Mouse (Mus musculus): ENCODE results near the gene Ly9.

Ly9 gene

GRCm38 (mm10) chr1:171568436-171568835 lies 38.8 kb downstream of the Ly9 start:
- DNase-seq: no peak

GRCm38 (mm10) chr1:171566777-171567176 lies 40.4 kb downstream of the Ly9 start:
- DNase-seq: peak; percentile 16

DNA sequence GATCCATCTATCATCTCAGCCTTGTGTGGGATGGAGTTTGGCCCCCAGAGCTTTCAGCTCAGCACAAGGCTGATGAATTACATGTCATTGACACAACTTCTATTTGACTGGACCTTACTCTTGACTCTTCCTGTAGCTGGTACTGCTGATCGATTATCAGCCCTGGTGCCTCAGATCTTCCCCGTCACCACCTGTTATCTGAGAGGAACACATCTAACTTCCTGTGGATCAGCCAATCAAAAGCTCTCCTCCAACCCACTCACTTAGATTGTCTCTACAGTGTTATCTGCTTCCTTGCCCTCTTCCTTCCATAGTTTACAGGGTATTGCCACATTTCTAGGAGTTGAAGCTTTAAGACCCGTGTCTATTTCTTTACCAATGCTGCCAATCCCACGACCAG lies 41.3 kb downstream of the Ly9 start:
- DNase-seq: no peak

DNA sequence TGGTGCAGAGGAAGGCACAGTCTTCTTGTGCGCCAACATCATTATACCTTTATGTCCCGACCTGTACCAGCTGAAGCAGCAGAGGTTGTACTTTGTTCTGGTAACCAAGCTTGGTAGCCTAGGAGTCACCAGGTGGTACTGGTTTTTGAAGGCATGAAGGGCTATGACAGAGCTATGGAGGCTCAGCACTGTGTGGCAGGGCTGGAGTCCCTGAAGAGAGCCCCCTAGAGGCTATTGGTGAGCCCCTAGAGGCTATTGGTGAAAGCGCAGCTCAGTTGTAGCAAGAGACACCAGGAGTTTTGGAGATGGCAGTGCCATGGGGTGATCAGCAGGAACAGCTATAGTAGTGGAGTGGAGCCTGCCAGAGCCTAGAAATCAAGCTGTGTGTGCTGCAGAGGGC lies 43.0 kb downstream of the Ly9 start:
- DNase-seq: no peak

DNA sequence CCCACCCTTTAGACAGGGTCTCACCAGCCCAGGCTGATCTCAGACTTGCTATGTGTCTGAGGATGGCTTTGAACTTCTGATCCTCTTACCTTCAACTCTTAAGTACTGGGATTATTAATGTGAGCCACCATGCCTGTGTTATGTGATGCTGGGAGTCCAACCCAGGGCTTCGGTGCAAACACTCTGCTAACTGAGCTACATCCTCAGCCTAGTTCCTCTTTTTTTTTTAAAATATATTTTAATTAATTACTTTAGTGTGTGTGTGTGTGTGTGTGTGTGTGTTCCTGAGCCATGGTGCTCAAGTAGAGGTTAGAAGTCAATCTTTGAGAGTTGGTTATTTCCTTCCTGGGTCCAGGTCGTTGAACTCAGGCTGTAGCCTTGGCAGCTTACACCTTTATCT lies 44.2 kb downstream of the Ly9 start:
- no peak for DNase-seq

DNA sequence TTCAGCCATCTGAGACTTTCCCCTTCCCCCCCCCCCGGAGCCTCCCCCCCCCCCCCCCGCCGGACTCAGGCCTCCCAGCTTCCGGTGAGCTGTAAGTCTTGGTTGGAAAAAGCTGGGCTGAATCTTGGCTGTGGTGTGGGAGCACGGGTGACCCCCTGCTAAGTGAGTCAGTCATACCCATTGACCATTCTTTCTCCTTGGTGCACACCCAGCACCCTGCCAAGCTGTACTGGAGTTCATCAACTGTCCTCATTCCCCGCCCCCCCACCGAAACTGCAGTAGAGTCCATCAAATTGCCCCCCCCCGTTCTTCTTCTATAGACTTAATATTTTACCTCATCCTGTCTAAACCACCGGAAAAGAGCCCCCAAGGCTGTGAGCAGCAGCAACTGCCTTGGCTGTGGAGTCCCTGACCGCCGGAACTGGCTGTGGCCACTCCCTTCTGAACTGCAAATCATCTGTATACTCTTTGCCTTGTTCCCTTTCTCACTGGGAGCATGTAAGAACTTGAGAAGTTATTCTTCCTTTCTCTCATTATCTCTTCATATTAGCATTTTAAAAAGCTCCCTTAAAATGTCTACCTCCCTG lies 45.5 kb downstream of the Ly9 start:
- DNase-seq: no peak

GRCm38 (mm10) chr1:171561200-171561599 lies 46.0 kb downstream of the Ly9 start:
- DNase-seq: no peak

DNA sequence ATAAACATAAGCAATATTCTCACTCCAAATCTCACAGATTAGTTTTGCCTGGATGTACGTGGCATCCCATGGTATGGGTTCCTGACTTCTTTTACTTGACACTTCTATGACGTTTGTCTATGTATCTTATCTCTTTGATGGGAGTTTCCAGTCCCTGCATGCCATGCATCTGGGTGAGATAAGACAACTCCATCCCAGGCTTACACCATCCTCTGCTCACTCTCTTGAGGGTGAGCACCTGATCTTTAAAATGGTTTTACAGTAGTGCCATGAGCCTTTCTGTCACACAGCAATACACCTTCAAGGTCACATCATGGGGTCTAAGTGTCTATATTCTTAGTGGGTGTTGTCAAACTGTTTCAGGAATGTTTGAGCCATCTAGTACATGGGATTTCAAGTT lies 46.9 kb downstream of the Ly9 start:
- no peak for DNase-seq

- DNase-seq: no peak
These were observed 48.3 kb downstream of the Ly9 start, which contains the start of gene Cd244a for GRCm38 (mm10) chr1:171558898-171559297. Gene Cd244a, plus strand, starts transcription at chr1:171559193.

DNA sequence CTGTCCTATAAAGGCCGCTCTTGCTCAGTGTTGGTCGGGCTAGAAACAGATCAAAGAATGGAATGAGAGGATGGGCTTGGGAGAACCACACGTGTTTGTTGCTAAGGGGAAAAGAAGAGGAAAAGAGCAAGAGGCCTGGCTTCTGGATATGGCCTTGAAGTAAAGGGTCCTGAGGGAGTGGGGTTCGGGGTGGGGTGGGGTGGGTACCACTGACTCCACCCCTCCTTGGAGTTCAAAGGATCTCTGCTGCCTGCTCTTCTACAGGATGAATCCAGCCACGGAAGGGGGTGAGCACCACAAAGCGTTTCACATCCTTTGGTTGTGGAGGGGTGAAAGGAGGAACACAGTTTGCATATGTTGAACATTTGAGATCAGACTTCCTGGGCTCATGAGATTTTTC lies 48.8 kb downstream of the Ly9 start:
- DNase-seq: no peak

- no peak for DNase-seq
These were observed 50.8 kb downstream of the Ly9 start for GRCm38 (mm10) chr1:171556366-171556765.

DNA sequence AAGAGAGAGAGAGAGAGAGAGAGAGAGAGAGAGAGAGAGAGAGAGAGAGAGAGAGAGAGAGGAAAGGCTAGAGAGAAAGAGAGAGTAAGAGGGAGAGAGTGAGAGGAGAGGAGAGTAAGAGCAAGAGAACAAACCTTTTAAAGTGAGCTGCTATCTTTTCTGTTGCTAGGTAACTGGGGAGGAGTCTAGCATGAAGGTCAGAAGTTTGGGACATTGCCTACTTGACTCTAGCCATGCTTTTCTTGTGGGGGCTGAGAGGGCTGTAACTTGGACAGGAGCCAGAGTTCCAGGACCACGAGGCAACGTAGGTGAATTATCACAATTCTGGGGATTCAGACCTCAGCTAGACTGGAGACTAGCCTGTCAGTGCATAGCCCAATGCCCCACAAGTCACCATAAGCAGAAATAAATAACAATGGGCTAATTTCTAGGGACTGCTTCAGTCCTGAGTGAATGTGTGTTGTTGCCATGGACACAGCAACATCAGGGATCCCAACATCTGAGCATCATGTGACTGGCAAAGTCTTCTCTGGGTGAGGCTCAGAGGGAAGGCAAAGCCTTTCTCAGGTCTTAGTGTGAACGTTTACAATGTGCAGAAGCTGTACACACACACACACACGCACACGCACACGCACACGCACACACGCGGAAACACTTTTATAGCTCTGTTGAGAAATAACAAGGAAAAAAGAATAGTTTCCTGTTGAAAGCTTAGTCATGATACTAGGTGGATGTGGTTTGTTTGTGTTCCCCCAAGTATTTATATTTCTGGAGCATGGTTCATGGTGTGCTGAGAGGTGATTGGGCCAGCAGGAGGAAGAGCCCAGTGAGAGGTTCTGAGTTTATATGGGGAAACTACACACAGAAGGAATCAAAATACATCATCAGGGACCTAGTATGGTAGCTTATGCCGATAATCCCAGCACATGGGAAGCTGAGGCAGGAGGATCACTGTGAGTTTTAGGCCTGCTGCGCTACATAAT lies 53.6 kb downstream of the Ly9 start:
- no peak for DNase-seq

- no peak for DNase-seq
These were observed 55.0 kb downstream of the Ly9 start for GRCm38 (mm10) chr1:171552230-171552629.

DNA sequence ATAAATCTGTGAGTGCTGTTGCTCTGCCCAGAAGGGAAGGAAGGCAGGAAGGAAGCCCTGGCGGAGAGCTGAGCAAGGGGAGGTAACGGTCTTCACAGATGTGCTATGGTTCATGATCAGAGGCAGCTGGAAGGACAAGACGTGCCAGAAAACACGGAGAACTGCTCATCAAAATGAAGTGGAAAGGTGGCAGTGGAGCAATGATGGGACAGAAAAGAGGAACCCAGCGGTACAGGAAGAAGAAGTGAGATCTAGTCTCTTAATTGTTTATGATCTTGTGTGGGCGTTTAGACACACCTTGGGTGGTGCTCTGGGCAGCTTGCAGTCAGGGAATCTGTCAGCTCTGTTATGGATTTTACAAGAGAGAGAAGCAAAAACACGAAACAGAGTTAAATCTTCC lies 55.9 kb downstream of the Ly9 start:
- no peak for DNase-seq

DNA sequence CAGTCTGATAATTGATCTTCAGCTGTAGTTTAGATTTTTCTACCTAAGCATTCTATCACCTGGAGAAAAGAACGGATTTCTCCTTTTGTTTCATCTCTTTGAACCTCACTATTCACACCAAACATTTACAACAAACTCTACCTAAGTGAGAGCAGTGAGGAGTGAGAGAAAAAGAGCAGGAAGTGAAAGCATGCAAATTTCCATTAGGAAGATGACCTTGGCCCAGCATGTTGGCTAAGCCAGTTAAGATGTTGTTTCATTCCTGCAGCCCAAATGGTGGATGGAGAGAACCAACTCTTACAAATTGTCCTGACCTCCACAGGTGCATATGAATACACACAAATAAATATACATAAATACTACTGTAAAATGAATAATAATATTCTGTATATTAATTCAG lies 66.5 kb downstream of the Ly9 start:
- DNase-seq: no peak
